Mouse (Mus musculus) lung, postnatal 0 days (tissue): ENCODE results near the gene Apol9b.

Experiments
- CTCF ChIP-seq: IDR thresholded peaks from 2 replicates; pipeline ENCODE4 v1.5.1; 2016; ENCODE audit warnings: antibody characterized with exemption, mild to moderate bottlenecking
- EP300 ChIP-seq: IDR thresholded peaks from 2 replicates; pipeline ENCODE4 v1.6.1; 2016; ENCODE audit warnings: antibody characterized with exemption, mild to moderate bottlenecking, control low read depth

- TF ChIP-seq CTCF (no peak), EP300 (no peak)
These were observed 34.2 kb downstream of the Apol9b start for GRCm38 (mm10) chr15:77763050-77763449.
